Mouse (Mus musculus): ENCODE measurements around the gene Chd9. TPM values are rescaled to one million over a fixed set of nuclear protein-coding genes. Genes with fewer than 3 reads are reported as not detected.
A peak's percentile ranks its signal among the peaks of the same experiment; 100 is the strongest.

Chd9 gene
- polyA plus RNA-seq, 1 experiment from 2014 or later, result 52.0 TPM

GRCm38 (mm10) chr8:91069407-91069806, 241.3 kb downstream of the Chd9 start:
- WGBS, result 8% methylated on average over 10 of the region's 10 CpGs
- H3K4me3 ChIP-seq (ENCODE audit: low read depth, low read length), result peak overlapping the region; percentile 48
- no peak for ATAC-seq (replicated peaks; ENCODE audit: low FRiP score)

GRCm38 (mm10) chr8:91069834-91070233, 241.7 kb downstream of the Chd9 start, which contains the start of gene Rbl2:
Gene Rbl2 (plus strand): TSS chr8:91070057.
- 1% methylated on average over 25 of the region's 25 CpGs for WGBS

More at GRCm38 (mm10) chr8:91069407-91069806, 241.3 kb downstream of the Chd9 start:
- no peaks in the 10 kb centered on the region for H3K36me3 ChIP-seq (ENCODE audit: control insufficient read depth, insufficient read depth, low read length)
- H3K9me3 ChIP-seq (ENCODE audit: control insufficient read depth, low read length), result no peaks in the 10 kb centered on the region
- H3K9ac ChIP-seq (ENCODE audit: low read length), result peak overlapping the region; percentile 25; the same call in 1 of the 2 replicates
- peaks cover 1% of the 10 kb centered on the region; the same call in 1 of the 2 replicates for H3K4me1 ChIP-seq (replicated peaks; ENCODE audit: control insufficient read depth, insufficient read depth, low read length)
- H3K4me2 ChIP-seq (ENCODE audit: low read depth, low read length, severe bottlenecking), result peak overlapping the region; percentile 66
- no peak for DNase-seq (ENCODE audit: low spot score)
- no peaks in the 10 kb centered on the region for H3K27me3 ChIP-seq (ENCODE audit: control insufficient read depth, insufficient read depth, low read length)
- no peak overlapping the region for H3K27ac ChIP-seq (ENCODE audit: low read depth, low read length)

GRCm38 (mm10) chr8:91070275-91070859, 242.2 kb downstream of the Chd9 start:
- H3K9ac ChIP-seq (ENCODE audit: low read length), result peak overlapping the region; percentile 60
- no peaks in the 10 kb centered on the region for H3K36me3 ChIP-seq (ENCODE audit: control insufficient read depth, insufficient read depth, low read length)
- H3K27me3 ChIP-seq (ENCODE audit: control insufficient read depth, insufficient read depth, low read length), result no peaks in the 10 kb centered on the region
- H3K4me3 ChIP-seq (ENCODE audit: low read depth, low read length), result peak overlapping the region; percentile 48
- DNase-seq (ENCODE audit: low spot score) (peak; percentile 65), ATAC-seq (replicated peaks; ENCODE audit: low FRiP score) (peak; percentile 84)
- peaks cover 1% of the 10 kb centered on the region; the same call in 1 of the 2 replicates for H3K4me1 ChIP-seq (replicated peaks; ENCODE audit: control insufficient read depth, insufficient read depth, low read length)
- H3K27ac ChIP-seq (ENCODE audit: low read depth, low read length), result peak overlapping the region; percentile 13; the same call in 1 of the 2 replicates
- peak overlapping the region; percentile 66 for H3K4me2 ChIP-seq (ENCODE audit: low read depth, low read length, severe bottlenecking)
- WGBS, result under 1% methylated on average over 34 of the region's 34 CpGs
- H3K9me3 ChIP-seq (ENCODE audit: control insufficient read depth, low read length), result no peaks in the 10 kb centered on the region

More at GRCm38 (mm10) chr8:91069834-91070233, 241.7 kb downstream of the Chd9 start, which contains the start of gene Rbl2:
- Histone ChIP-seq H3K4me2 (ENCODE audit: low read depth, low read length, severe bottlenecking) (peak within 1 kb of the TSS; percentile 66), H3K4me3 (ENCODE audit: low read depth, low read length) (peak within 1 kb of the TSS; percentile 48), H3K4me1 (replicated peaks; ENCODE audit: control insufficient read depth, insufficient read depth, low read length) (peaks cover 1% of the 10 kb centered on the region; the same call in 1 of the 2 replicates), H3K9me3 (ENCODE audit: control insufficient read depth, low read length) (no peaks in the 10 kb centered on the region), H3K36me3 (ENCODE audit: control insufficient read depth, insufficient read depth, low read length) (no peaks in the 10 kb centered on the region), H3K9ac (ENCODE audit: low read length) (peak within 1 kb of the TSS; percentile 60), H3K27ac (ENCODE audit: low read depth, low read length) (peak within 1 kb of the TSS; percentile 13; the same call in 1 of the 2 replicates), H3K27me3 (ENCODE audit: control insufficient read depth, insufficient read depth, low read length) (no peaks in the 10 kb centered on the region)
- ATAC-seq (replicated peaks; ENCODE audit: low FRiP score), result peak; percentile 96
- peak; percentile 94 for DNase-seq (ENCODE audit: low spot score)

- no peaks in the 10 kb centered on the region; the same call in 1 of the 2 replicates for H3K36me3 ChIP-seq (ENCODE audit: control insufficient read depth, insufficient read depth, low read length)
- H3K9me3 ChIP-seq (ENCODE audit: control insufficient read depth, low read length), result no peaks in the 10 kb centered on the region
- no peak overlapping the region for H3K4me3 ChIP-seq (ENCODE audit: low read depth, low read length)
- no peak overlapping the region for H3K9ac ChIP-seq (ENCODE audit: low read length)
- no peak for ATAC-seq (replicated peaks; ENCODE audit: low FRiP score)
- DNase-seq (ENCODE audit: low spot score), result no peak
- WGBS, result 91% methylated on average over 12 of the region's 12 CpGs
- H3K4me1 ChIP-seq (replicated peaks; ENCODE audit: control insufficient read depth, insufficient read depth, low read length), result no peaks in the 10 kb centered on the region
- no peak overlapping the region for H3K27ac ChIP-seq (ENCODE audit: low read depth, low read length)
- no peak overlapping the region for H3K4me2 ChIP-seq (ENCODE audit: low read depth, low read length, severe bottlenecking)
- no peaks in the 10 kb centered on the region for H3K27me3 ChIP-seq (ENCODE audit: control insufficient read depth, insufficient read depth, low read length)
These were observed 249.1 kb downstream of the Chd9 start for GRCm38 (mm10) chr8:91077077-91077867.

- DNase-seq (ENCODE audit: low spot score) (no peak), ATAC-seq (replicated peaks; ENCODE audit: low FRiP score) (no peak)
- H3K9me3 ChIP-seq (ENCODE audit: control insufficient read depth, low read length), result no peaks in the 10 kb centered on the region
- no peak overlapping the region for H3K27ac ChIP-seq (ENCODE audit: low read depth, low read length)
- no peak overlapping the region for H3K4me3 ChIP-seq (ENCODE audit: low read depth, low read length)
- no peaks in the 10 kb centered on the region; the same call in 1 of the 2 replicates for H3K36me3 ChIP-seq (ENCODE audit: control insufficient read depth, insufficient read depth, low read length)
- no peaks in the 10 kb centered on the region for H3K4me1 ChIP-seq (replicated peaks; ENCODE audit: control insufficient read depth, insufficient read depth, low read length)
- H3K27me3 ChIP-seq (ENCODE audit: control insufficient read depth, insufficient read depth, low read length), result no peaks in the 10 kb centered on the region
- 90% methylated on average over 2 of the region's 2 CpGs for WGBS
- no peak overlapping the region for H3K9ac ChIP-seq (ENCODE audit: low read length)
- no peak overlapping the region for H3K4me2 ChIP-seq (ENCODE audit: low read depth, low read length, severe bottlenecking)
These were observed 251.5 kb downstream of the Chd9 start for GRCm38 (mm10) chr8:91079678-91080077.

GRCm38 (mm10) chr8:91081911-91082310, 253.8 kb downstream of the Chd9 start:
- DNase-seq (ENCODE audit: low spot score), result no peak
- Histone ChIP-seq H3K36me3 (ENCODE audit: control insufficient read depth, insufficient read depth, low read length) (no peaks in the 10 kb centered on the region; the same call in 1 of the 2 replicates), H3K4me2 (ENCODE audit: low read depth, low read length, severe bottlenecking) (no peak overlapping the region), H3K27ac (ENCODE audit: low read depth, low read length) (no peak overlapping the region), H3K9ac (ENCODE audit: low read length) (no peak overlapping the region), H3K27me3 (ENCODE audit: control insufficient read depth, insufficient read depth, low read length) (no peaks in the 10 kb centered on the region), H3K4me3 (ENCODE audit: low read depth, low read length) (no peak overlapping the region), H3K9me3 (ENCODE audit: control insufficient read depth, low read length) (no peaks in the 10 kb centered on the region), H3K4me1 (replicated peaks; ENCODE audit: control insufficient read depth, insufficient read depth, low read length) (no peaks in the 10 kb centered on the region)
- no peak for ATAC-seq (replicated peaks; ENCODE audit: low FRiP score)
- 89% methylated on average over 7 of the region's 7 CpGs for WGBS

GRCm38 (mm10) chr8:91082428-91082827, 254.3 kb downstream of the Chd9 start:
- no peak overlapping the region for H3K9ac ChIP-seq (ENCODE audit: low read length)
- H3K9me3 ChIP-seq (ENCODE audit: control insufficient read depth, low read length), result no peaks in the 10 kb centered on the region
- DNase-seq (ENCODE audit: low spot score), result no peak
- no peaks in the 10 kb centered on the region; the same call in 1 of the 2 replicates for H3K36me3 ChIP-seq (ENCODE audit: control insufficient read depth, insufficient read depth, low read length)
- 97% methylated on average over 12 of the region's 12 CpGs for WGBS
- no peaks in the 10 kb centered on the region for H3K27me3 ChIP-seq (ENCODE audit: control insufficient read depth, insufficient read depth, low read length)
- no peak for ATAC-seq (replicated peaks; ENCODE audit: low FRiP score)
- H3K4me1 ChIP-seq (replicated peaks; ENCODE audit: control insufficient read depth, insufficient read depth, low read length), result no peaks in the 10 kb centered on the region
- no peak overlapping the region for H3K4me2 ChIP-seq (ENCODE audit: low read depth, low read length, severe bottlenecking)
- no peak overlapping the region for H3K27ac ChIP-seq (ENCODE audit: low read depth, low read length)
- H3K4me3 ChIP-seq (ENCODE audit: low read depth, low read length), result no peak overlapping the region

GRCm38 (mm10) chr8:91088452-91088851, 260.3 kb downstream of the Chd9 start:
- no peak overlapping the region for H3K4me3 ChIP-seq (ENCODE audit: low read depth, low read length)
- no peak for ATAC-seq (replicated peaks; ENCODE audit: low FRiP score)
- H3K4me1 ChIP-seq (replicated peaks; ENCODE audit: control insufficient read depth, insufficient read depth, low read length), result no peaks in the 10 kb centered on the region
- H3K9me3 ChIP-seq (ENCODE audit: control insufficient read depth, low read length), result no peaks in the 10 kb centered on the region
- no peak for DNase-seq (ENCODE audit: low spot score)
- 93% methylated on average over 7 of the region's 7 CpGs for WGBS
- H3K27me3 ChIP-seq (ENCODE audit: control insufficient read depth, insufficient read depth, low read length), result no peaks in the 10 kb centered on the region
- H3K36me3 ChIP-seq (ENCODE audit: control insufficient read depth, insufficient read depth, low read length), result no peaks in the 10 kb centered on the region
- H3K4me2 ChIP-seq (ENCODE audit: low read depth, low read length, severe bottlenecking), result no peak overlapping the region
- H3K9ac ChIP-seq (ENCODE audit: low read length), result no peak overlapping the region
- H3K27ac ChIP-seq (ENCODE audit: low read depth, low read length), result no peak overlapping the region
